Mouse (Mus musculus) small intestine, adult 2 months (tissue): ENCODE data around the gene Kat6b.

Experiments
- CTCF ChIP-seq: fragments of 200-500 bp; IDR thresholded peaks from 2 replicates; pipeline ENCODE4 v1.5.1; 2012; ENCODE audit warnings: low read depth, mild to moderate bottlenecking, control low read depth, inconsistent platforms, low read length, moderate library complexity, mixed read lengths; ENCODE audit not compliant: insufficient replicate concordance, insufficient read length; ENCODE audit errors: extremely low read depth
- POLR2A ChIP-seq: fragments of 200-500 bp; IDR thresholded peaks from 2 replicates; pipeline ENCODE4 v1.6.1; 2012; ENCODE audit warnings: low read depth, mild to moderate bottlenecking, control low read depth, inconsistent platforms, low read length, moderate library complexity

GRCm38 (mm10) chr14:21479566-21479965 lies 1.7 kb upstream of the Kat6b start:
- TF ChIP-seq POLR2A = no peak
- TF ChIP-seq CTCF = no peak
